Mouse (Mus musculus): Measurements from ENCODE around the gene Map6d1.

Map6d1 gene

GRCm38 (mm10) chr16:20240468-20241414 lies at the start of gene Map6d1:
Gene Map6d1, minus strand, starts transcription at chr16:20241358.
- DNase-seq, result peak; percentile 43

DNA sequence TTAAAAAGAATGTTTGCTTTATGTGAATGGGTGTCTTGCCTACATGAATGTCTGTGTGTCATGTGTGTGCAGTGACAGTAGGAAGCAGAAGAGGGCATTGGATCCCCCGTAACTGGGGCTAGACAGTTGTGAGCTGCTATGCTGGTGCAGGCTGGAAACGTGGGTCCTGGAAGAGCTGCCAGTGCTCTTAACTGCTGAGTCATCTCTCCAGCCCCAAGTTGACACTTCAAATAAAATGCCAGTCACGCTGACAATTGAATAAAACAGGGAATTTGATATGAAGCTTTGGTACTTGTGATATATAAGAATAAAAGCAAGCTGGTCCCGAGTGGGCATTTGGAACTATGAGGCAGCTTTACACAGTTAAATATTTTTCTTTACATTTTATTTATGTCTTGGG lies 39.1 kb upstream of the Map6d1 start:
- DNase-seq, result no peak

DNA sequence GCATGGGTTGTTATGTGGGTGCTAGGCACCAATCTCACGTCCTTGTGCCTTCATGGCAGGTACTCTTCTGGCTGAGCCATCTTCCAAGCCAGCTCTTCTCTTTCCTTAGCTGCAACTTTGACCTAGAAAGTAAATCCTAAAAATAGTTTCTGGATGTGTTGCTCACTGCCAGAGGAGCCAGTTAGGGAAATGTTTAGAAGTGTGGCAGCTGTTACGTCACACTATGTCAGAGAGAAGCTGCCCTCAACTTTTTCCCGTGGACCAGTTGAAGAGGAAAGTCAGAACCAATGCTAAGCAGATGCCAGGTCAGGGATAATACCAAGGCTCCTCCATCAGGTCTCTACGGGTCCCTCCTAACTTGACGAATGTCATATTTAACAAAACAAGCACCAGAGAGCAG lies 38.2 kb upstream of the Map6d1 start:
- no peak for DNase-seq

GRCm38 (mm10) chr16:20272994-20273393 lies 31.8 kb upstream of the Map6d1 start:
- DNase-seq, result no peak

DNA sequence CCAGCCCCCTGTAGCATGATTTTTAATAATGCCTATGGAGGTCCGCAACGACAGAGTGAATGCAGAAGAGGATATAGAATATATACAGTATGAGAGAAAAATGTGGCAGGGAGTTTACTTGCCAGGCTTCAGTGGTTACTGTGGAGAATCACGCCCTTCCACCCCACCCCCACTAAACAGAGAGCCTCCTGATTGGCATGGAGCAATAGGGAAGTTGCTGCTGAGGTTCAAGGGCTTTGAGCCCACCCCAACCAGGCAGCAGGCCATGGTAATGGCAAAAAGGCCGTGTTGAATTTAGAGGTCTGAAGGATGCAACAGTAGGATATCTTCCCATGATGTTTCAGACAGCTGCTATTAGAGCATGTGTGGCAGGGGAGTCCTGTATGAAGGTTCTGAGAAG lies 30.2 kb upstream of the Map6d1 start:
- DNase-seq, result no peak

DNA sequence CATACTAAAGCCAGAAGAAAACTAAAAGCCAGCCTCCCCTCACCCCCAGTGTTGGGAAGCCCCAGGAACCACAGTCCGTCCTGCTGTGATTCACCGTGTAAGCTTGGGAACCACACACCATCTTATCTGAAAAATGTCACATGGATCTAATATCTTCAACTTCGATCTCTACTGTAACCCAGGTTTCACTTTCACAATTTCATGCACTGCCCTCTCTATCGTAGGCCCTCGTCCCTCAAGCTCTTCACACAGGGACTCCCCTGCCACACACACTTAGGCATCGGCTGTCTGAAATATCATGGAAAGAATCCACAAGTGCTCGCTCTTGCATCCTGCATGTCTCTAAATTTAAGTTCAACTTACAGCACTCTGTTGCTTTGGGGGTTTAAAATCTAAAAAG lies 23.9 kb upstream of the Map6d1 start:
- no peak for DNase-seq

GRCm38 (mm10) chr16:20257926-20258325 lies 16.8 kb upstream of the Map6d1 start:
- no peak for DNase-seq

DNA sequence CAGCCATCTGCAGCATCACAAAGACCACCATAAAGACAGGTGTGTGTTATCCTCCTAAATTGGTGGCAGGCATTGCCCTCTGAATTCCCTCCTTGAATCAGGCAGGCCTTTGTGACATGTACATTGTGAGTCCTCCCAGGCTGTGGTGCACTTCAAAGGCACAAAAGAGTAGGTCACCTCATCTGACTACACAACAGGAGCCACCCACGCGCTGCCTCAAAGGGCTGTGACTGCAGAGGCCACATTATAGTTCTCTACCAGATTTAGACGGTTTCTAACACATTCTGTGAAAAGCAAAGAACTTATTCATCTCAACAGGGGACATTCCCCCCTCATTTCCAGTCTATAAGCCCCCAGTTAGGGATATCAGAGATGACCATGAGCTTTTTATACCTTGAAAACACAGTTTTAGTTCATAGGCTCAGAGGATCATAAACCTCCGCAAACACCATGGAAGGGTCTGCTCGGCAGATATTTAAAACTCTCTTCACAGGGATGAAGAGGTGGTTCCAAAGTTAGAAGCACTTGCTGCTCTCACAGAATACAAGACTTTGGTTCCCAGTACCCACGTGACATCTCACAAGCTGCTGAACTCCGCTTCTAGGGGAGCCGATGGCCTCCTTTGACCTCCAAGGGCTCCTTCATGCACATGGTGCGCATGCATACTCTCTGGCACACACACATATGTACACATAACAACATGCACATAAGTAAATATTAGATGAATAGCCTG lies 7.5 kb upstream of the Map6d1 start:
- DNase-seq, result no peak

DNA sequence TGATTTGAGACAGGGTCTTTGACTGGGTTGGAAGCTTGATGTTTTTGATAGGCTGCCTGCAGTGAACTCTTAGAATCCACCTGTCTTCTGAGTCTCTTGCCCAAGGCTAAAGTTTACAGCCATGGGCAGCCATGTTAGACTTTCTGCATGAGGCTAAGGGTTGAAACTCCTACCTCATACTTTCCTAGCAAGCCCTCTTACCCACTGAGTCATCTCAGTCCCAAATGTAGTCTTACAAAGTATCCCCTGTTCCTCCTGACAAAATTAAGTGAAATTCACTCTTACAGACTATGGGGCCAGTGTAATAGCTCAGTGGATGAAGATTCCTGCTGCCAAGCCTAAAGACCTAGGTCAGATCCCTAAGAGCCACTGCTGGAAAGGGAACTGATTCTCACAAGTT lies 5.9 kb upstream of the Map6d1 start:
- no peak for DNase-seq

GRCm38 (mm10) chr16:20238646-20239045 lies 2.5 kb downstream of the Map6d1 start:
- DNase-seq, result no peak

- no peak for DNase-seq
Observed at GRCm38 (mm10) chr16:20237426-20237825, 3.7 kb downstream of the Map6d1 start.

GRCm38 (mm10) chr16:20234406-20234805 lies 6.8 kb downstream of the Map6d1 start:
- DNase-seq, result no peak

- no peak for DNase-seq
Observed at GRCm38 (mm10) chr16:20228167-20228566, 13.0 kb downstream of the Map6d1 start.

- no peak for DNase-seq
Observed at GRCm38 (mm10) chr16:20227504-20227903, 13.7 kb downstream of the Map6d1 start.

DNA sequence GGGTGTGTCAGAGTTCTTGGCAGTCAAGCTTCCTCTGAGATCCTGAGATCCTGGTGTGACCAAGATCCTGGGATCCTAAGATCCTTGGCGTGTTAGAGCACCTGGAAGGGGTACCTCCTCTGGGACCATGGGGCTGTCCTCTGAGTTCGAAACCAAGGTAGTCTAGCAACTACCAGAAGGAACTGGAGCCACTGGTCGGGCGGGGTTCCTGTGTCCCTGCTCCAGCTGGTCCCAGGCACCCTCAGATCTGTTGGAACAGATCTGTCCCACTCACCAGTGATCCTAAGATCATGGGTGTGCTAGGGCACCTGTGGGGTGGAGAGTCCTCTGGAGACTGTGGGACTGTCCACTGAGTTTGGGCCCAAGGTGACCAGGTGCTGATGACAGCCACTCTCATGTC lies 14.5 kb downstream of the Map6d1 start:
- no peak for DNase-seq

DNA sequence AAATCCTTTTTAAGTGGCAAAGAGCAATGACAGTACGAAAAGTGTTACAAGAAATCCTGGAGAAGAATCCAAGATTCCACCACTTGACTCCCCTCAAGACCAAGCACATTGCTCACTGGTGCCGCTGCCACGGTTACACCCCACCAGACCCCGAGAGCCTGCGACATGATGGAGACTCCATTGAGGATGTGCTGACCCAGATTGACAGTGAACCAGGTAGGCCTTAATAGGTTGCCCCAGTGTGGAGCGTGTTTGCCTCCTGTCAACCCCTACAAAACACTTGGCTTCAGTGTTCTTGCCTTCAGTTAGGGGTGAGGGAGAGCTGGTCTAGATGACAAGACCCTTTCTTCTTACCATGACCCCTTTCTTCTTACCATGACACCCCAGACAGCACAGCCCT lies 18.4 kb downstream of the Map6d1 start:
- DNase-seq, result no peak

DNA sequence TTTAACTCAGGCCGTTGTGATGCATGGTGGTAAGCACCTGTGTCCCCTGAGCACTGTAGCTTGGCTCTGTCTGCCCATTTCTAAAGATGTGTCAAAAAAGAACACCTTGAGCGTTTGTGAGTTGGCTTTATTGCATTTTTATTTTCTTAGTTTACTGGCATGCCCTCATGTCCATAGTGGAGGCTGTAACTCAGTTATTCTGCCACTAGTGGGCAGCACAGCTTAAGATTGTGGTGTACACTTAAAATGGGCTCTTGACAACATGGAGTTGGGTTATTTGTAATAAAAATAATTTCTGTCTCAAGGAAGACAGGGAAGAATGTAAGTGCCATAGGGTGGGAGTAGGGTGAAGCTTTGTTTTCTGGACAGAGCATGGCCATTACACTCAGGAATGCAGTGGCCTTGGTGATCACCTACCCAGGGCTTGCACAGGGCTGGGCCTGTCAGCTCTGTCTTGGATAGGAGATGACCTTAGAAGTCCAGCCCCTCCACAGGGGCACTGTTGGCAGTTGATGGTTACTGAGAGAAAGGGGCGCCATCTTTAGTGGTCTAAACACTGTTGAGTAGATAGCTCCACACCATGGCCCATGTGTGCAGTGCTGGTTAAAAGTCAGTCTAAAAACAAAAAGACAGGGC lies 27.4 kb downstream of the Map6d1 start:
- peak; percentile 53 for DNase-seq

DNA sequence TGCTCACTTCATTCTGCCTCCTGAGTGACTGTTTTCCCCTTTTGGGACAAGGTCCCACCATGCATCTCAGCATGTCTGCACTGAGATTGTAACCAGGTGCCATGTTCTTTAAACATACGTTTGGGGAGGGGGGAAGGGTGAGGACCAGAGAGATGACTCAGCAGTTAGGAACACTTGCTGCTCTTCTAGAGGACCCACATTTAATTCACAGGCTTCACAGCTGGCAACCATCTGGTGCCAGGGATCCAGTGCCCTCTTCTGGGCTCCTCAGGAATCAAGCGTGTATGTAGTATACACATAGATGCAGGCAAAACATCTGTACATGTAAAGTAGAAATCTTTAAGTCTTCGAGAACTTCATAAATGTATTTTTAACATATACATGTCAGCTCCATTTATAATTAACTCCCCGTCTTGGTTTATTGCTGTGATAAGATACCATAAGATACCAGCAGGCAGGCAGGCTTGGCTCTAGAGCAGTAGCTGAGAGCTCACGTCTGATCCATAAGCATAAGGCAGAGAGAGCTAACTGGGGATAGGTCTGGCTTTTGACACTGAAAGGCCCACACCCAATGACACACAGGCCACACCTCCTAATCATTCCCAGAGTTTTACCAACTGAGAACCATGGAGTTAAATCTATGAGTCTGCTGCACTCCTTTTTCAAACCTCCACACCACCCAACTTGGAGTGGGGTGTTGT lies 41.5 kb downstream of the Map6d1 start:
- DNase-seq, result no peak

DNA sequence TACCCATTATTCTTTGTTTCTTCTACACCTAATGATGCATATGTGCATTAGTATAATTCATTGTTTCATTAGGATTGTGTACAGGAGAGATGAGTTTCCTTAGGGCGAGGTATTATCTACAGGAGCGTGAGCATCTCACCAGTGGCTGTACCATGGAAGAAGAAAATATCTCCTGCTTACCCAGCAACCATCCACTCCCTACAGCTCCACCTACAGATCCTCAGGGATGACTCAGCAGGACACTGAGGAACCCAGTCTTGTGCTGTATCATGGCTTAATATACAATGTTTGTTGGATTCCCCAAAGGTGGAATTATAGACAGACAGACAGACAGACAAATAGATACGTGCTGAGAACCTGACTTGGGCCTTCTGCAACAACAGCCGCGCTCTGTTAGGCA lies 44.2 kb downstream of the Map6d1 start:
- no peak for DNase-seq

DNA sequence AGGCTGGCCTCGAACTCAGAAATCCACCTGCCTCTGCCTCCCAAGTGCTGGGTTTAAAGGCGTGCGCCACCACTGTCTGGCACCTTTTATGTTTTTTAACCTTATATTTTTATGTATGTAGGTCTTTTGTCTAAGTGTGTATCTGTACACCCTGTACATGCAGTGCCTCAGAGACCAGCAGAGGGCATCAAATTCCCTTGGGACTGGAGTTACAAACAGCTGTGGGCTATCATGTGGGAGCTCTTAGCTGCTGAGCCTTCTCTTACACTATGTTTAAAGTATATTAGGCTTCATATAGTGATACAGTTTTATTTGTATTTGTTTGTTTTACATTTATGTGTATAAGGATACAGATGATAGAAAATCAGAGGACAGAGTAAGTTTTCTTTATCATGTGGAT lies 45.6 kb downstream of the Map6d1 start:
- DNase-seq, result peak; percentile 45

GRCm38 (mm10) chr16:20192043-20192442 lies 49.1 kb downstream of the Map6d1 start:
- no peak for DNase-seq

DNA sequence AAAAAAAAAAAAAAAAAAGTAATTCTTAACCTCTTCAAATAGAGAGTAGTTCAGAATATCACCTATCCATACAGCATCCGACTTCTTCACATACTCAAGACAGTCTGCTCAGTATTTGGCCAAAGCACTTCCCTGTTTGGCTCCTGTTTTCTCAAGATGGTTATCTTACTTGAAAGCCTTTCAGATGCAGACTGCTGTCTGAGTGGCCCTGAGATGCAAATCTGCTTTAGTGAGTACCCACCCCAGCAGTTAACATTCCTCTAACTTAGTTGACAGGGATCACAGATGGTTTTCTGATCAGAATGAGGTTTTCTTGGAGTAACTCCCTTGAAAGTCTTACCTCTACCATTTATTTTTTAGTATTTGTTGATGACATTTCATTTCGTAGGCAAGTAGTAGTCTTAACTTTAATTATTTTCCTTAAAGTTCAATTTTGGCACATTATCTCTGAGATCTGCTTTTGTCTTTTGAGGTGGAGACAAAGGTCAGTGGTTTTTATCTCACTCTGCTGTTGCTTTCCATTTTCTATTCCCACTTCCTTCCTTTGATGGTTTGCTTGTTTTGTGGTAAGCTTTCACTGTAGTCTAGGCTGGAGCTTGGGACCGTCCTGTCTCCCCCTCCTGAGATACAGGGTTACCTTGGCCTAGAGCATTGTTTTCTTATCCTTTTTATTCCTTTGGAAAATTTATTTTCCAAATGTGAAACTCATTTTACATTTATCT lies 49.8 kb downstream of the Map6d1 start:
- DNase-seq, result no peak
